Mouse (Mus musculus): ENCODE results near the gene Kcng4. TPM values are rescaled to one million over a fixed set of nuclear protein-coding genes. Genes with fewer than 3 reads are reported as not detected.

The Kcng4 gene
- polyA plus RNA-seq, 1 experiment, result not detected

- Histone ChIP-seq H3K27me3 (ENCODE audit: control insufficient read depth, insufficient read depth, insufficient read length) (peaks cover 18% of the 10 kb centered on the region), H3K79me2 (ENCODE audit: control insufficient read depth, insufficient read depth) (no peaks in the 10 kb centered on the region), H3K36me3 (ENCODE audit: control insufficient read depth, insufficient read depth) (no peaks in the 10 kb centered on the region), H3K4me2 (ENCODE audit: low read depth) (no peak overlapping the region), H3ac (ENCODE audit: control insufficient read depth, insufficient read length) (no peak overlapping the region), H3K4me3 (no peak overlapping the region)
- no peak for TF ChIP-seq REST (IDR thresholded peaks at IDR 0.05; ENCODE audit: insufficient read depth, insufficient read length)
- no peak for TF ChIP-seq POLR2AphosphoS2 (IDR thresholded peaks at IDR 0.05; ENCODE audit: insufficient read length, low read depth)
- TF ChIP-seq POLR2A (IDR thresholded peaks at IDR 0.05; ENCODE audit: insufficient read length, low read depth), result no peak
- no peak for TF ChIP-seq E2F4 (IDR thresholded peaks at IDR 0.05; ENCODE audit: insufficient read depth)
- no peak for TF ChIP-seq MAX (IDR thresholded peaks at IDR 0.05; ENCODE audit: low read depth)
- no peak for TF ChIP-seq CEBPB (IDR thresholded peaks at IDR 0.05; ENCODE audit: insufficient read depth, poor library complexity, severe bottlenecking)
- no peak for TF ChIP-seq MYOG (IDR thresholded peaks at IDR 0.05; ENCODE audit: control insufficient read depth in 1 of 3, insufficient read depth in 1 of 3, insufficient read length in 2 of 3, low read depth in 2 of 3)
- TF ChIP-seq USF1 (IDR thresholded peaks at IDR 0.05; ENCODE audit: low read depth), result no peak
- no peak for TF ChIP-seq TCF3 (IDR thresholded peaks at IDR 0.05; ENCODE audit: insufficient read length, low read depth)
- TF ChIP-seq SRF (IDR thresholded peaks at IDR 0.05; ENCODE audit: control insufficient read depth, insufficient read length, low read depth), result no peak
- TF ChIP-seq TCF12 (IDR thresholded peaks at IDR 0.05; ENCODE audit: insufficient read depth, poor library complexity, severe bottlenecking), result no peak
- TF ChIP-seq MYOD1 (IDR thresholded peaks at IDR 0.05; ENCODE audit: control insufficient read depth in 1 of 3, insufficient read length in 2 of 3, low read depth in 2 of 3), result no peak
These were observed 21.4 kb upstream of the Kcng4 start for GRCm38 (mm10) chr8:119656709-119657464.

DNA sequence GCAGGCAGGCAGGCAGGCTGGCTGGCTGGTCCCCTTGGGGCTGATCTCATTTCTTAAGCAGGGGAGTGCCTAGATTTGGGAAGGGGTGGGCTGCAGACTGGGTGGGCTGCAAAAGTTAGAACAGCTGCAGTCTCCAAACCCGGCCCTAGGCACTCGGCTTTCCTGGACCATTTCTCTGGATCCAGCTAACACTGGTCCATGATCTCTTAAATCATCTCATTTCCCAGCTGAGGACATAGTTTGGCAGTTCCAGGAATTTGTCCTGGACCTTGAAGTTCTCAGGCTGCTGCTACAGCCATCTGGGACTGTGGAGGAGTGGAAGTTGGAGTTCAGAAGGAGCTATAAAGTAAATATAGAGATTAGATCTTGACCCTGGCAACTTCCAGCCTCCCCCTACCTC, 15.8 kb upstream of the Kcng4 start:
- Histone ChIP-seq H3K27me3 (ENCODE audit: control insufficient read depth, insufficient read depth, insufficient read length) (peaks cover 38% of the 10 kb centered on the region), H3K4me3 (no peak overlapping the region), H3K4me2 (ENCODE audit: low read depth) (no peak overlapping the region), H3K36me3 (ENCODE audit: control insufficient read depth, insufficient read depth) (no peaks in the 10 kb centered on the region), H3ac (ENCODE audit: control insufficient read depth, insufficient read length) (no peak overlapping the region), H3K79me2 (ENCODE audit: control insufficient read depth, insufficient read depth) (no peaks in the 10 kb centered on the region)
- TF ChIP-seq MYOD1 (IDR thresholded peaks at IDR 0.05; ENCODE audit: control insufficient read depth in 1 of 3, insufficient read length in 2 of 3, low read depth in 2 of 3) (no peak), POLR2AphosphoS2 (IDR thresholded peaks at IDR 0.05; ENCODE audit: insufficient read length, low read depth) (no peak), MAX (IDR thresholded peaks at IDR 0.05; ENCODE audit: low read depth) (no peak), TCF3 (IDR thresholded peaks at IDR 0.05; ENCODE audit: insufficient read length, low read depth) (no peak), TCF12 (IDR thresholded peaks at IDR 0.05; ENCODE audit: insufficient read depth, poor library complexity, severe bottlenecking) (no peak), REST (IDR thresholded peaks at IDR 0.05; ENCODE audit: insufficient read depth, insufficient read length) (no peak), POLR2A (IDR thresholded peaks at IDR 0.05; ENCODE audit: insufficient read length, low read depth) (no peak), SRF (IDR thresholded peaks at IDR 0.05; ENCODE audit: control insufficient read depth, insufficient read length, low read depth) (no peak), MYOG (IDR thresholded peaks at IDR 0.05; ENCODE audit: control insufficient read depth in 1 of 3, insufficient read depth in 1 of 3, insufficient read length in 2 of 3, low read depth in 2 of 3) (no peak), USF1 (IDR thresholded peaks at IDR 0.05; ENCODE audit: low read depth) (no peak)

- no peak overlapping the region for H3K4me2 ChIP-seq (ENCODE audit: low read depth)
- H3ac ChIP-seq (ENCODE audit: control insufficient read depth, insufficient read length), result no peak overlapping the region
- H3K4me3 ChIP-seq, result no peak overlapping the region
- no peaks in the 10 kb centered on the region for H3K79me2 ChIP-seq (ENCODE audit: control insufficient read depth, insufficient read depth)
- TF ChIP-seq MAX (IDR thresholded peaks at IDR 0.05; ENCODE audit: low read depth), result no peak
- no peak for TF ChIP-seq USF1 (IDR thresholded peaks at IDR 0.05; ENCODE audit: low read depth)
- no peak for TF ChIP-seq CEBPB (IDR thresholded peaks at IDR 0.05; ENCODE audit: insufficient read depth, poor library complexity, severe bottlenecking)
- no peak for TF ChIP-seq POLR2A (IDR thresholded peaks at IDR 0.05; ENCODE audit: insufficient read length, low read depth)
- TF ChIP-seq POLR2AphosphoS2 (IDR thresholded peaks at IDR 0.05; ENCODE audit: insufficient read length, low read depth), result no peak
- TF ChIP-seq TCF12 (IDR thresholded peaks at IDR 0.05; ENCODE audit: insufficient read depth, poor library complexity, severe bottlenecking), result no peak
- TF ChIP-seq REST (IDR thresholded peaks at IDR 0.05; ENCODE audit: insufficient read depth, insufficient read length), result no peak
- TF ChIP-seq SRF (IDR thresholded peaks at IDR 0.05; ENCODE audit: control insufficient read depth, insufficient read length, low read depth), result no peak
- no peak for TF ChIP-seq MYOG (IDR thresholded peaks at IDR 0.05; ENCODE audit: control insufficient read depth in 1 of 3, insufficient read depth in 1 of 3, insufficient read length in 2 of 3, low read depth in 2 of 3)
- TF ChIP-seq TCF3 (IDR thresholded peaks at IDR 0.05; ENCODE audit: insufficient read length, low read depth), result no peak
- no peak for TF ChIP-seq E2F4 (IDR thresholded peaks at IDR 0.05; ENCODE audit: insufficient read depth)
- no peak for TF ChIP-seq MYOD1 (IDR thresholded peaks at IDR 0.05; ENCODE audit: control insufficient read depth in 1 of 3, insufficient read length in 2 of 3, low read depth in 2 of 3)
- H3K27me3 ChIP-seq (ENCODE audit: control insufficient read depth, insufficient read depth, insufficient read length), result peaks cover 56% of the 10 kb centered on the region
- H3K36me3 ChIP-seq (ENCODE audit: control insufficient read depth, insufficient read depth), result no peaks in the 10 kb centered on the region
These were observed 11.4 kb upstream of the Kcng4 start for GRCm38 (mm10) chr8:119646846-119647245.

DNA sequence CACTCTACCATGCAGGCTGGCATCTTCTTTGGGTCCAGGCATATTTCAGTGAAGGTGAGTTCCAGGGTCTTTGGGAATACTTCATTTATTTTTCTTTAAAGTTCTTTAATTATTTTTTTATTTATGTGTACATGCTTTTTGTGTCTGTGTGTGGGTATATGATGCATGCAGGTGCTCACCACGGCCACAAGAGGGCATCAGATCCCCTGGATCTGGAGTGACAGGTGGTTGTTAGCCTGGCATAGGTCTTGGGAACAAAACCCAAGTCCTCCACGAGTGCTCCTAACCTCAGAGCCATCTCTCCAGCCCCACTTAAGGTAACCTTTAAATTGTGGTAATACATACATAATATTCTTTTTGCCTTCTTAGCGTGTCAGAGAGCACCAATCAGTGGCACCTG, 10.7 kb upstream of the Kcng4 start:
- Histone ChIP-seq H3K36me3 (ENCODE audit: control insufficient read depth, insufficient read depth) (no peaks in the 10 kb centered on the region), H3ac (ENCODE audit: control insufficient read depth, insufficient read length) (no peak overlapping the region), H3K79me2 (ENCODE audit: control insufficient read depth, insufficient read depth) (no peaks in the 10 kb centered on the region), H3K4me2 (ENCODE audit: low read depth) (no peak overlapping the region), H3K27me3 (ENCODE audit: control insufficient read depth, insufficient read depth, insufficient read length) (peaks cover 52% of the 10 kb centered on the region), H3K4me3 (no peak overlapping the region)
- no peak for TF ChIP-seq CEBPB (IDR thresholded peaks at IDR 0.05; ENCODE audit: insufficient read depth, poor library complexity, severe bottlenecking)
- TF ChIP-seq POLR2A (IDR thresholded peaks at IDR 0.05; ENCODE audit: insufficient read length, low read depth), result no peak
- TF ChIP-seq E2F4 (IDR thresholded peaks at IDR 0.05; ENCODE audit: insufficient read depth), result no peak
- no peak for TF ChIP-seq SRF (IDR thresholded peaks at IDR 0.05; ENCODE audit: control insufficient read depth, insufficient read length, low read depth)
- TF ChIP-seq MAX (IDR thresholded peaks at IDR 0.05; ENCODE audit: low read depth), result no peak
- TF ChIP-seq POLR2AphosphoS2 (IDR thresholded peaks at IDR 0.05; ENCODE audit: insufficient read length, low read depth), result no peak
- no peak for TF ChIP-seq TCF12 (IDR thresholded peaks at IDR 0.05; ENCODE audit: insufficient read depth, poor library complexity, severe bottlenecking)
- no peak for TF ChIP-seq MYOD1 (IDR thresholded peaks at IDR 0.05; ENCODE audit: control insufficient read depth in 1 of 3, insufficient read length in 2 of 3, low read depth in 2 of 3)
- TF ChIP-seq MYOG (IDR thresholded peaks at IDR 0.05; ENCODE audit: control insufficient read depth in 1 of 3, insufficient read depth in 1 of 3, insufficient read length in 2 of 3, low read depth in 2 of 3), result no peak
- TF ChIP-seq USF1 (IDR thresholded peaks at IDR 0.05; ENCODE audit: low read depth), result no peak
- no peak for TF ChIP-seq TCF3 (IDR thresholded peaks at IDR 0.05; ENCODE audit: insufficient read length, low read depth)
- no peak for TF ChIP-seq REST (IDR thresholded peaks at IDR 0.05; ENCODE audit: insufficient read depth, insufficient read length)

All from myocyte (in vitro differentiated cells).